Mouse (Mus musculus) liver, embryonic 15.5 days (tissue): ENCODE results near the gene Rxrg. TPM values are rescaled to one million over a fixed set of nuclear protein-coding genes. Genes with fewer than 3 reads are reported as not detected.

ENCODE experiments used
- ATAC-seq: fragments of 200-750 bp; cut with Nextera tagmentation; 2 replicates; pipeline ENCODE4 v1.8.0; 2017; ENCODE audit warnings: moderate number of reproducible peaks, mild to moderate bottlenecking, moderate library complexity; ENCODE audit not compliant: insufficient read depth
- H3K27ac ChIP-seq: fragments of 300-500 bp; sonication (generic); replicated peaks from 2 replicates; pipeline ENCODE4 v1.5.1; 2015; ENCODE audit warnings: mild to moderate bottlenecking, inconsistent platforms
- H3K27me3 ChIP-seq: fragments of 300-500 bp; sonication (generic); 2 replicates; pipeline ENCODE4 v1.6.1; 2015; ENCODE audit warnings: mild to moderate bottlenecking, inconsistent platforms
- H3K36me3 ChIP-seq: fragments of 300-500 bp; sonication (generic); replicated peaks from 2 replicates; pipeline ENCODE4 v1.6.1; 2015; ENCODE audit warnings: moderate library complexity, mild to moderate bottlenecking, inconsistent platforms
- H3K4me1 ChIP-seq: fragments of 300-500 bp; sonication (generic); replicated peaks from 2 replicates; pipeline ENCODE4 v1.6.1; 2015; ENCODE audit warnings: inconsistent platforms
- H3K4me2 ChIP-seq: fragments of 300-500 bp; sonication (generic); 2 replicates; pipeline ENCODE4 v1.6.1; 2015; ENCODE audit warnings: moderate library complexity, mild to moderate bottlenecking, inconsistent platforms
- H3K4me3 ChIP-seq: fragments of 300-500 bp; sonication (generic); replicated peaks from 2 replicates; pipeline ENCODE4 v1.5.1; 2015; ENCODE audit warnings: mild to moderate bottlenecking, inconsistent platforms
- H3K9ac ChIP-seq: fragments of 300-500 bp; sonication (generic); 2 replicates; pipeline ENCODE4 v1.6.1; 2015; ENCODE audit warnings: moderate library complexity, mild to moderate bottlenecking, inconsistent platforms
- H3K9me3 ChIP-seq: fragments of 300-500 bp; sonication (generic); replicated peaks from 2 replicates; pipeline ENCODE4 v1.6.1; 2016; ENCODE audit warnings: inconsistent platforms
- WGBS: fragments of 180-500 bp; shearing (Covaris S2); methylation state at CpG from one replicate; pipeline ENCODE4 v1.1.7; 2015; ENCODE audit warnings: mixed read lengths; ENCODE audit not compliant: insufficient replicate concordance; 5-methylcytosine and 5-hydroxymethylcytosine counted together
- polyA plus RNA-seq: library from polyadenylated mRNA; unstranded; fragments of >200 nt; fragmentation: Nextera tagmentation; extraction: Ambion mirVana; gene quantifications from 2 replicates; pipeline ENCODE4 v1.2.1, GENCODE M21; 2015

Rxrg gene
- polyA plus RNA-seq, result 0.35 and 0.51 TPM in 2 replicates

DNA sequence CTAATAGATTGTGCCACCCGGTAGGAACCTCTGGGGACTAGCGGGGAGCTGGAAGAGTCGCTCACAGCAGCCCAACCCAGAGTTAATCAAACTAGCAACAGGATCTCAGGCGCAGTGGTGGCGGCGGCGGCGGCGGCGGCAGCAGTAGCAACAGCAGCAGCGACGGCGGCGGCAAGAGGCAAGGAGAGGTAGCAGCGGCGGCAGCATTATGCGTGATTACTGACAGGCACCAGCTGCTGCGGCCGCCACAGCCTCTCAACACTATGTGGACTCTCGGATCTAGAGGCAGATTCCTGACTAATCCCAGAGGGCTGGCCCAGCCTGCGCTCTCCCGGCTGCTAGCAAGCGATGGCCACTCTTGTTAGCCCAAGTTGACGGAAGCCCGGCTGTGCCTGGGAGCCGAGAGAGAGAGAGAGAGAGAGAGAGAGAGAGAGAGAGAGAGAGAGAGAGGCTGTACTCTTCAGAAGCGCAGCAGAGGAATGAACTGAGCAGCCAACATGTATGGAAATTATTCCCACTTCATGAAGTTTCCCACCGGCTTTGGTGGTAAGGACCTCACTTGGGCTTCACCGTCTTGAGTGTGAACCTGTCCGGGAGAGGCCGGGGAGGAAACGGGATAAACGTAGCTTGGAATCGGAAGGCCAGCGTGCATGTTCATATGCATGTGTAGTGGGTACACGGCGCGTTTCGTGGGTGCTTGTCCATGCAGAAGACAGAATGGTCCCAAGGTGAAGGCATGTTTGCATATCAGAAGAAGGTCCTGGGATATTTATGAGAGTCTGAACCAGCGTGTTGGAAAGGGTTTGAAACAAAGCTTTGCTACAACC lies at the start of gene Rxrg:
Gene Rxrg, plus strand, starts transcription at position 130 of the 827 bp plus-strand sequence.
- Histone ChIP-seq H3K4me3 (peak within 1 kb of the TSS; percentile 28), H3K27ac (no peak within 1 kb of the TSS), H3K9me3 (no peaks in the 10 kb centered on the region), H3K4me2 (peak within 1 kb of the TSS; percentile 46), H3K36me3 (no peaks in the 10 kb centered on the region), H3K4me1 (no peaks in the 10 kb centered on the region), H3K9ac (no peak within 1 kb of the TSS), H3K27me3 (peaks cover 48% of the 10 kb centered on the region)
- no peak for ATAC-seq
- 2% methylated on average over 40 of the region's 40 CpGs for WGBS

DNA sequence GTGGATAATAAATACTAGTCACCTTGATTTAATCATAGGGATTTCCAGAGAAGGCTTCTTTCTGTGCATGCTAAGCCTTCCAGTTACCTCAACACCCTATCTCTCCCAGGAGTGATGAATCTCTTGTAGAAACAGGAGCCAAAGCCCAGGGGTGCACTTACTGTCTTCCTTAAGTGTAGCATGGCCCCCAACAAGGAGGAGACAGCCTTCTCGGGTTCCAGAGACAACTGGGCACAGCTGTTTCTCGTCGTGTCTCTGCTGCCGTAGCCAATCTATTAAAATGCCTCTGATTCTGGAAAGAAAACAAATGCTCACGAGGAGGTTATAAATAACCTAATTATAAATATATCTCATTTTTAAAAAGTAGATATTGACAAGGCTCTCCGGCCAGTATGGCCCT lies 48.9 kb upstream of the Rxrg start:
- no peak for ATAC-seq
- Histone ChIP-seq H3K9ac (no peak overlapping the region), H3K36me3 (no peaks in the 10 kb centered on the region), H3K4me3 (no peak overlapping the region), H3K27ac (no peak overlapping the region), H3K4me2 (no peak overlapping the region), H3K27me3 (no peaks in the 10 kb centered on the region), H3K9me3 (no peaks in the 10 kb centered on the region), H3K4me1 (peaks cover 8% of the 10 kb centered on the region; the same call in 1 of the 2 replicates)
- WGBS, result 65% methylated on average over 6 of the region's 6 CpGs

GRCm38 (mm10) chr1:167551601-167552000 lies 46.6 kb upstream of the Rxrg start:
- Histone ChIP-seq H3K9me3 (no peaks in the 10 kb centered on the region), H3K27me3 (no peaks in the 10 kb centered on the region), H3K4me1 (peaks cover 8% of the 10 kb centered on the region; the same call in 1 of the 2 replicates), H3K27ac (no peak overlapping the region), H3K4me2 (no peak overlapping the region), H3K4me3 (no peak overlapping the region), H3K36me3 (no peaks in the 10 kb centered on the region), H3K9ac (no peak overlapping the region)
- whole genome bisulfite sequencing, result 8% methylated on average over 5 of the region's 5 CpGs
- no peak for ATAC-seq

DNA sequence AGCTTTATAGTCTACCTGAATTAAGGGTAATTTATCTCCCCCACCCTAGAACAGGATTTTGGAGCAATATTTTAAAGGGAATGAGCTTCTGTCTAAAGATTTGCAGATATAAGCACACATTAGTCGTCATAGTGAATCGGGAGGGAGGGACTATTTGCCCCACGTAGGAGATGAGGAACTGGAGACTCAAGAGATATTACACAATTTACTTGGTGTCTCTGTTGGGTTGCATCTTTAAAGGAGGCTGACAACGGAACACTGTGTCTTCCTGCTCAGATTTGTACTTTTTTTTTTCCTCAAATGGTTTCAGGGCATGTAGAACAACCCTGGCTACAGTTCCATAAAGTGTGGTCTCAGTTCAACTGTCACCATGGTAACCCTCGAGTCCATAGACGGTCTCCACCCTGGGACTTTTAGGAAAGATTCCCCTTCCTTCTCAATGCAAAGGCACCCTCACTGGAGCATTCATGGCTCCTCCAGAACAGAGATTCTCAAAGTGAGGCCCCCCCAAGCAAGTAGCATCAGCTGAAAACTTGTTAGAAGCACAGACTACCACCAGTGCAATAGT lies 44.1 kb upstream of the Rxrg start:
- H3K4me2 ChIP-seq, result no peak overlapping the region
- no peak overlapping the region for H3K9ac ChIP-seq
- H3K36me3 ChIP-seq, result no peaks in the 10 kb centered on the region
- 43% methylated on average over 6 of the region's 6 CpGs for WGBS
- no peaks in the 10 kb centered on the region for H3K27me3 ChIP-seq
- ATAC-seq, result no peak
- H3K27ac ChIP-seq, result no peak overlapping the region
- no peaks in the 10 kb centered on the region; the same call in 1 of the 2 replicates for H3K4me1 ChIP-seq
- no peaks in the 10 kb centered on the region for H3K9me3 ChIP-seq
- H3K4me3 ChIP-seq, result no peak overlapping the region

GRCm38 (mm10) chr1:167566571-167566970 lies 31.6 kb upstream of the Rxrg start:
- Histone ChIP-seq H3K4me2 (no peak overlapping the region), H3K4me3 (no peak overlapping the region), H3K9me3 (no peaks in the 10 kb centered on the region), H3K27me3 (no peaks in the 10 kb centered on the region), H3K4me1 (no peaks in the 10 kb centered on the region), H3K9ac (no peak overlapping the region), H3K27ac (no peak overlapping the region), H3K36me3 (no peaks in the 10 kb centered on the region)
- no peak for ATAC-seq
- WGBS, result 68% methylated on average over 2 of the region's 2 CpGs

- no peaks in the 10 kb centered on the region for H3K4me1 ChIP-seq
- H3K4me3 ChIP-seq, result no peak overlapping the region
- no peaks in the 10 kb centered on the region for H3K9me3 ChIP-seq
- no peak overlapping the region for H3K27ac ChIP-seq
- no peaks in the 10 kb centered on the region for H3K36me3 ChIP-seq
- H3K27me3 ChIP-seq, result no peaks in the 10 kb centered on the region
- H3K4me2 ChIP-seq, result no peak overlapping the region
- no peak for ATAC-seq
- H3K9ac ChIP-seq, result no peak overlapping the region
- 40% methylated on average over 3 of the region's 3 CpGs for WGBS
Observed at GRCm38 (mm10) chr1:167579131-167579530, 19.1 kb upstream of the Rxrg start.

GRCm38 (mm10) chr1:167583195-167583594 lies 15.0 kb upstream of the Rxrg start:
- no peak for ATAC-seq
- H3K27me3 ChIP-seq, result no peaks in the 10 kb centered on the region
- no peak overlapping the region for H3K4me3 ChIP-seq
- H3K9ac ChIP-seq, result no peak overlapping the region
- no peak overlapping the region for H3K27ac ChIP-seq
- no peaks in the 10 kb centered on the region for H3K9me3 ChIP-seq
- no peaks in the 10 kb centered on the region for H3K36me3 ChIP-seq
- H3K4me1 ChIP-seq, result no peaks in the 10 kb centered on the region
- 50% methylated on average over 6 of the region's 6 CpGs for WGBS
- H3K4me2 ChIP-seq, result no peak overlapping the region

DNA sequence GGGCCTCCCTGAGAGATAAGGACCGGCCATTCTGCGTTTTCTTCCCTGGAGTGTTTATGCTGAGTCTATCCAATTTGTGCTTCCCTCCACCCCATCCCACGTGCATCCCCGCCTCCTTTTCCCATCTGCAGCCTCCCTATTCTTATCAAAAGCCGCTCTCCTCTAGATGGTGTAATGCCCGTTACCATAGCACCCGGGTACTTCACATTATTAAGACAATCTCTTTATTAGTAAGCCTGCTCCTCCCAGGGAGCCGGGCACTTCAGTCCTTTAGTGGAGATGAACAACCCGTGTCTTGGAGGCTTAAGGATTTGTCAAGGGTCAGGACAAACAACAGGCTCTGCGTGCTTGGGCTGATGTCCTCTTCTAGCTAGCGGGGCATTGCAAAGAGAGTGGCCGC lies 14.3 kb upstream of the Rxrg start:
- no peaks in the 10 kb centered on the region for H3K27me3 ChIP-seq
- H3K9ac ChIP-seq, result no peak overlapping the region
- ATAC-seq, result no peak
- 59% methylated on average over 12 of the region's 12 CpGs for WGBS
- H3K9me3 ChIP-seq, result no peaks in the 10 kb centered on the region
- H3K27ac ChIP-seq, result no peak overlapping the region
- H3K36me3 ChIP-seq, result no peaks in the 10 kb centered on the region
- no peaks in the 10 kb centered on the region for H3K4me1 ChIP-seq
- H3K4me2 ChIP-seq, result no peak overlapping the region
- no peak overlapping the region for H3K4me3 ChIP-seq

- Histone ChIP-seq H3K36me3 (no peaks in the 10 kb centered on the region), H3K27me3 (peaks cover 2% of the 10 kb centered on the region; the same call in 1 of the 2 replicates), H3K4me1 (no peaks in the 10 kb centered on the region), H3K4me2 (no peak overlapping the region), H3K9ac (no peak overlapping the region), H3K4me3 (no peak overlapping the region), H3K27ac (no peak overlapping the region), H3K9me3 (no peaks in the 10 kb centered on the region)
- 67% methylated on average over 16 of the region's 16 CpGs for WGBS
- ATAC-seq, result no peak
Observed at GRCm38 (mm10) chr1:167588747-167589558, 9.2 kb upstream of the Rxrg start.

- ATAC-seq, result no peak
- 61% methylated on average over 8 of the region's 8 CpGs for WGBS
- Histone ChIP-seq H3K4me2 (no peak overlapping the region), H3K36me3 (no peaks in the 10 kb centered on the region), H3K4me1 (no peaks in the 10 kb centered on the region), H3K27ac (no peak overlapping the region), H3K4me3 (no peak overlapping the region), H3K27me3 (peaks cover 18% of the 10 kb centered on the region), H3K9ac (no peak overlapping the region), H3K9me3 (no peaks in the 10 kb centered on the region)
Observed at GRCm38 (mm10) chr1:167592175-167592574, 6.0 kb upstream of the Rxrg start.

GRCm38 (mm10) chr1:167599211-167599735 lies 1.1 kb downstream of the Rxrg start:
- H3K9ac ChIP-seq, result no peak overlapping the region
- no peaks in the 10 kb centered on the region for H3K36me3 ChIP-seq
- H3K27ac ChIP-seq, result no peak overlapping the region
- no peak overlapping the region for H3K4me2 ChIP-seq
- H3K4me3 ChIP-seq, result no peak overlapping the region
- 13% methylated on average over 7 of the region's 7 CpGs for WGBS
- no peaks in the 10 kb centered on the region for H3K9me3 ChIP-seq
- peaks cover 43% of the 10 kb centered on the region for H3K27me3 ChIP-seq
- ATAC-seq, result no peak
- H3K4me1 ChIP-seq, result no peaks in the 10 kb centered on the region
